8 mouse cellular contexts compared by ENCODE assay signal in the genomic region with DNA sequence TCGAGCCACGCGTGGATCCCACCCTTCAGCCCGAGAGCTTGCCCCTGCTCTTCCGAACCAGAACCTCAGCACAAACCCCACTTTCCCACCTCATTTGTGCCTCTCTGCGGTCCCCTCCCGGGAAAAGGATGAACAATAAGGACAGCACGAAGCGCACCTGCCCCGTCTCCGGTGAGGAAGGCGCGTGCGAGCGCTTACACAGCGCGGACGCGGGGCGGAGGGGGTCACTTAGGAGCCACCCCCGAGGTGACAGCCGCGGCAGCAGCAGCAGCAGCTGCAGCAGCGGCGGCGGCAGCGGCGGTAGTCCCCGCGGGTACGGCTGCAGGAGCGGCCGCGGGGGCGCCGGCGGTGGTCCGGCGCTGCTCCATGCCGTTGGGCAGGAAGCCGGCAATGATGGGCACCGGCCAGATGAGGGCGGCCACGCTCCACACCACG. TPM values are rescaled to one million over a fixed set of nuclear protein-coding genes. Genes with fewer than 3 reads are reported as not detected.
A peak's percentile ranks its signal among the peaks of the same experiment; 100 is the strongest.
DNase-seq lines count a peak whose midpoint lies in the region; ATAC-seq and TF ChIP-seq lines count a peak whose summit lies in the region.

No protein-coding gene starts in this region.

- no peak for ATAC-seq in forebrain, postnatal 0 days
- peak; percentile 43 for ATAC-seq in inflammation-experienced regulatory T-cells, adult 6 months
- ATAC-seq in liver, embryonic 14.5 days (ENCODE audit: insufficient read depth) = 0 out of 2 replicates have a peak, but pooled peaks have one; percentile 1
- ATAC-seq in neural tube, embryonic 15.5 days (ENCODE audit: low FRiP score) = no peak; the same call in 1 of the 2 replicates

- TF ChIP-seq CTCF in left cerebral cortex, adult 2 months (IDR thresholded peaks at IDR 0.05) = peak; percentile 71
- TF ChIP-seq CTCF in brain, embryonic 14.5 days (IDR thresholded peaks at IDR 0.05; ENCODE audit: borderline replicate concordance, extremely low read depth, insufficient read depth, insufficient read length) = peak; percentile 83
- TF ChIP-seq CTCF in forebrain, postnatal 0 days (IDR thresholded peaks at IDR 0.05; ENCODE audit: low read depth) = peak; percentile 76
- TF ChIP-seq CTCF in liver, embryonic 14.5 days (IDR thresholded peaks at IDR 0.05; ENCODE audit: low read depth) = peak; percentile 76

- TF ChIP-seq POLR2A in brain, embryonic 14.5 days (IDR thresholded peaks at IDR 0.05; ENCODE audit: borderline replicate concordance, extremely low read depth, insufficient read depth, insufficient read length, poor library complexity, severe bottlenecking) = no peak

- H3K27me3 ChIP-seq in forebrain, postnatal 0 days (ENCODE audit: insufficient read depth, low read length) = no peaks in the 10 kb centered on the region
- H3K27me3 ChIP-seq in liver, embryonic 14.5 days (ENCODE audit: control insufficient read depth, insufficient read depth, low read length) = peaks cover 35% of the 10 kb centered on the region
- H3K27me3 ChIP-seq in neural tube, embryonic 15.5 days (replicated peaks) = peaks cover 31% of the 10 kb centered on the region; the same call in 1 of the 2 replicates

- no peaks in the 10 kb centered on the region for H3K36me3 ChIP-seq in forebrain, postnatal 0 days (ENCODE audit: insufficient read depth)
- H3K36me3 ChIP-seq in liver, embryonic 14.5 days (replicated peaks; ENCODE audit: control insufficient read depth, insufficient read depth, low read depth) = no peaks in the 10 kb centered on the region
- H3K36me3 ChIP-seq in neural tube, embryonic 15.5 days = no peaks in the 10 kb centered on the region

- peak overlapping the region; percentile 82 for H3K9ac ChIP-seq in forebrain, postnatal 0 days
- no peak overlapping the region for H3K9ac ChIP-seq in liver, embryonic 14.5 days (replicated peaks)
- H3K9ac ChIP-seq in neural tube, embryonic 15.5 days (replicated peaks) = peak overlapping the region; percentile 88

- no peaks in the 10 kb centered on the region for H3K4me1 ChIP-seq in forebrain, postnatal 0 days (ENCODE audit: insufficient read depth)
- no peaks in the 10 kb centered on the region for H3K4me1 ChIP-seq in liver, embryonic 14.5 days (replicated peaks; ENCODE audit: control insufficient read depth in 2 of 2, insufficient read depth in 2 of 2, low read length in 1 of 2)
- peaks cover 12% of the 10 kb centered on the region for H3K4me1 ChIP-seq in neural tube, embryonic 15.5 days

- H3K27ac ChIP-seq in left cerebral cortex, adult 2 months = peak overlapping the region; percentile 91
- peak overlapping the region; percentile 85 for H3K27ac ChIP-seq in forebrain, postnatal 0 days (ENCODE audit: low read depth, low read length)
- no peak overlapping the region for H3K27ac ChIP-seq in liver, embryonic 14.5 days
- peak overlapping the region; percentile 87 for H3K27ac ChIP-seq in neural tube, embryonic 15.5 days (replicated peaks)

- no peaks in the 10 kb centered on the region for H3K9me3 ChIP-seq in forebrain, postnatal 0 days (ENCODE audit: low read length)
- H3K9me3 ChIP-seq in liver, embryonic 14.5 days (ENCODE audit: control insufficient read depth, low read length) = no peaks in the 10 kb centered on the region
- no peaks in the 10 kb centered on the region for H3K9me3 ChIP-seq in neural tube, embryonic 15.5 days (replicated peaks)

- intact Hi-C loops in left cerebral cortex, adult 2 months (cut with DNase I) = loop anchor here (2.0 to 5.0 kb wide), 3 partner anchors 108 to 243 kb away; partner anchors contain the start of gene Lars2
- intact Hi-C loops in left cerebral cortex, postnatal 36 days (cut with DNase I) = loop anchor here (5.0 kb wide), 2 partner anchors 108 to 268 kb away; partner anchors contain the start of genes Lars2 and Sacm1l

- peak overlapping the region; percentile 78 for H3K4me2 ChIP-seq in forebrain, postnatal 0 days (ENCODE audit: low read depth)
- H3K4me2 ChIP-seq in liver, embryonic 14.5 days (ENCODE audit: low read depth) = peak overlapping the region; percentile 80
- peak overlapping the region; percentile 86 for H3K4me2 ChIP-seq in neural tube, embryonic 15.5 days

- under 1% methylated on average over 44 of the region's 45 CpGs for WGBS in forebrain, postnatal 0 days
- WGBS in liver, embryonic 14.5 days (ENCODE audit: insufficient replicate concordance) = under 1% methylated on average over 43 of the region's 45 CpGs
- WGBS in neural tube, embryonic 15.5 days = under 1% methylated on average over 40 of the region's 45 CpGs

- TF ChIP-seq EP300 in liver, embryonic 14.5 days (IDR thresholded peaks at IDR 0.05; ENCODE audit: low read depth) = no peak

- H3K4me3 ChIP-seq in left cerebral cortex, adult 2 months = peak overlapping the region; percentile 68
- H3K4me3 ChIP-seq in forebrain, postnatal 0 days (ENCODE audit: low read depth, low read length) = peak overlapping the region; percentile 80
- H3K4me3 ChIP-seq in liver, embryonic 14.5 days (ENCODE audit: insufficient read depth in 1 of 2, low read depth in 2 of 2, low read length in 2 of 2) = peak overlapping the region; percentile 63 to 65
- H3K4me3 ChIP-seq in neural tube, embryonic 15.5 days (replicated peaks) = peak overlapping the region; percentile 85

- peak; percentile 75 to 77 for DNase-seq in left cerebral cortex, adult 2 months (ENCODE audit: extremely low spot score in 1 of 2, low spot score in 2 of 2)
- DNase-seq in left cerebral cortex, postnatal 36 days (ENCODE audit: low spot score in 2 of 2) = no peak
- DNase-seq in brain, embryonic 14.5 days (ENCODE audit: low read depth) = peak; percentile 87
- DNase-seq in forebrain, postnatal 0 days = peak; percentile 74
- no peak for DNase-seq in liver, embryonic 14.5 days (ENCODE audit: low read depth in 3 of 3, low spot score in 3 of 3)
- DNase-seq in thymus, postnatal 36 days = peak; percentile 48 to 58

RNA-seq across cellular contexts. Expression of gene Tmem158, which starts 1.1 kb away (rescaled TPM):
- total RNA-seq in left cerebral cortex, adult 2 months (2021) = 10 to 100 TPM; 44.7 to 60.5 TPM
- total RNA-seq in left cerebral cortex, postnatal 36 days (2021) = 10 to 100 TPM; 59.1 to 64.8 TPM
- polyA plus RNA-seq in brain, embryonic 14.5 days (2012; rRNA removed) = 47.3 and 54.0 TPM in 2 replicates
- 175 and 182 TPM in 2 replicates for total RNA-seq in forebrain, postnatal 0 days (2014; rRNA removed)
- 103 and 113 TPM in 2 replicates for polyA plus RNA-seq in forebrain, postnatal 0 days (2015; fragmentation: Nextera tagmentation; extraction: Ambion mirVana)
- polyA plus RNA-seq in inflammation-experienced regulatory T-cells, adult 6 months (2017; shearing (Covaris generic)) = under 1 TPM in 2 of 3 experiments, not detected in 1; 0.45 to 0.85 TPM
- polyA plus RNA-seq in liver, embryonic 14.5 days (2012; rRNA removed) = 3.3 and 4.2 TPM in 2 replicates
- 1.8 and 2.3 TPM in 2 replicates for polyA plus RNA-seq in liver, embryonic 14.5 days (2014; fragmentation: Nextera tagmentation; extraction: Ambion mirVana)
- polyA plus RNA-seq in neural tube, embryonic 15.5 days (2015; fragmentation: Nextera tagmentation; extraction: Ambion mirVana) = 39.1 and 49.7 TPM in 2 replicates

RNA-seq across cellular contexts. Expression of gene Cdcp1, which starts 43.6 kb away (rescaled TPM):
- total RNA-seq in left cerebral cortex, adult 2 months (2021) = under 1 TPM in 1 of 2 experiments, not detected in 1; 0.29 TPM
- under 1 TPM; 0.14 to 0.27 TPM for total RNA-seq in left cerebral cortex, postnatal 36 days (2021)
- polyA plus RNA-seq in brain, embryonic 14.5 days (2012; rRNA removed) = 0.59 and 0.60 TPM in 2 replicates
- 0.48 and 0.92 TPM in 2 replicates for total RNA-seq in forebrain, postnatal 0 days (2014; rRNA removed)
- 0.10 and 0.16 TPM in 2 replicates for polyA plus RNA-seq in forebrain, postnatal 0 days (2015; fragmentation: Nextera tagmentation; extraction: Ambion mirVana)
- 1 to 10 TPM in 2 of 3 experiments, under 1 TPM in 1; 0.35 to 1.5 (median 1.3) TPM for polyA plus RNA-seq in inflammation-experienced regulatory T-cells, adult 6 months (2017; shearing (Covaris generic))
- 0.27 and 0.38 TPM in 2 replicates for polyA plus RNA-seq in liver, embryonic 14.5 days (2012; rRNA removed)
- 0.15 and 0.35 TPM in 2 replicates for polyA plus RNA-seq in liver, embryonic 14.5 days (2014; fragmentation: Nextera tagmentation; extraction: Ambion mirVana)
- polyA plus RNA-seq in neural tube, embryonic 15.5 days (2015; fragmentation: Nextera tagmentation; extraction: Ambion mirVana) = 0.19 and 2.5 TPM in 2 replicates

Comparison
In these comparisons a context has a peak if more than half of its experiments do, and no peak if none do; other contexts are left out.
1. DNase-seq: peak in left cerebral cortex, adult 2 months (2 of 2), brain, embryonic 14.5 days (single experiment), forebrain, postnatal 0 days (single experiment) and thymus, postnatal 36 days (2 of 2); none in left cerebral cortex, postnatal 36 days (0 of 2) and liver, embryonic 14.5 days (0 of 3).
2. ATAC-seq: peak in inflammation-experienced regulatory T-cells, adult 6 months (single experiment) and liver, embryonic 14.5 days (single experiment); none in forebrain, postnatal 0 days (single experiment) and neural tube, embryonic 15.5 days (single experiment).
3. Peak in every context shown above with its lines, with median percentiles within 50 percentile points of each other: H3K4me3 ChIP-seq, CTCF ChIP-seq and H3K4me2 ChIP-seq.